Mouse (Mus musculus) liver, postnatal 0 days (tissue): Measurements from ENCODE around the gene Psd4.

Experiments used
- CTCF ChIP-seq: sonication (generic); IDR thresholded peaks from 2 replicates; pipeline ENCODE4 v1.5.1; 2016; ENCODE audit warnings: antibody characterized with exemption, low read depth
- EP300 ChIP-seq: IDR thresholded peaks from 2 replicates; pipeline ENCODE4 v1.6.1; 2016; ENCODE audit warnings: antibody characterized with exemption, low read depth, mild to moderate bottlenecking

GRCm38 (mm10) chr2:24417106-24417505 is 49.7 kb downstream of the Psd4 start:
- TF ChIP-seq CTCF: no peak
- TF ChIP-seq EP300: no peak
